Mouse (Mus musculus): ENCODE measurements around the gene Abcb1a.

- TF ChIP-seq POLR2A (IDR thresholded peaks at IDR 0.05; ENCODE audit: low read depth, low read length) (no peak), CTCF (conservative IDR thresholded peaks at IDR 0.05 in 1 of 2, IDR thresholded peaks at IDR 0.05 in 1 of 2; ENCODE audit: low read depth in 2 of 2, low read length in 2 of 2) (no peak), HCFC1 (IDR thresholded peaks at IDR 0.05; ENCODE audit: low read depth, low read length) (no peak), CHD1 (IDR thresholded peaks at IDR 0.05; ENCODE audit: low read depth, low read length) (no peak), GABPA (IDR thresholded peaks at IDR 0.05; ENCODE audit: insufficient replicate concordance, low read depth, low read length) (no peak), E2F4 (IDR thresholded peaks at IDR 0.05; ENCODE audit: insufficient replicate concordance, low read depth, low read length) (no peak), MAX (IDR thresholded peaks at IDR 0.05; ENCODE audit: low read length) (no peak), BHLHE40 (IDR thresholded peaks at IDR 0.05; ENCODE audit: low read depth, low read length) (no peak), EP300 (IDR thresholded peaks at IDR 0.05; ENCODE audit: low read length) (no peak)
Measured at GRCm38 (mm10) chr5:8675952-8676262, 16.0 kb downstream of the Abcb1a start.
